Mouse (Mus musculus): ENCODE measurements around the gene Shtn1. TPM values are rescaled to one million over a fixed set of nuclear protein-coding genes. Genes with fewer than 3 reads are reported as not detected.

The Shtn1 gene
- total and polyA plus RNA-seq, 2 experiments from 2014 or later = 38.1 to 48.9 TPM

- Histone ChIP-seq H3K9ac (replicated peaks; ENCODE audit: low read length) (no peak overlapping the region), H3K4me2 (ENCODE audit: low read depth, low read length) (peak overlapping the region; percentile 86), H3K4me3 (ENCODE audit: low read length) (peak overlapping the region; percentile 44), H3K36me3 (ENCODE audit: insufficient read depth, low read length) (no peaks in the 10 kb centered on the region), H3K9me3 (ENCODE audit: low read length) (no peaks in the 10 kb centered on the region), H3K27ac (no peak overlapping the region), H3K27me3 (ENCODE audit: insufficient read depth, low read length) (no peaks in the 10 kb centered on the region), H3K4me1 (ENCODE audit: insufficient read depth, low read length) (peaks cover 3% of the 10 kb centered on the region; the same call in 1 of the 2 replicates)
- DNase-seq (ENCODE audit: low spot score) (no peak), ATAC-seq (peak; percentile 52; the same call in 1 of the 2 replicates)
- no peak for TF ChIP-seq CTCF (IDR thresholded peaks at IDR 0.05; ENCODE audit: low read depth)
- 17% methylated on average over 5 of the region's 5 CpGs for WGBS
These were observed 231 bp upstream of the Shtn1 start for GRCm38 (mm10) chr19:59076131-59076530.

GRCm38 (mm10) chr19:59074841-59075471 lies 944 bp downstream of the Shtn1 start:
- H3K27ac ChIP-seq = peak overlapping the region; percentile 57
- H3K4me2 ChIP-seq (ENCODE audit: low read depth, low read length) = peak overlapping the region; percentile 86
- H3K36me3 ChIP-seq (ENCODE audit: insufficient read depth, low read length) = no peaks in the 10 kb centered on the region
- H3K4me3 ChIP-seq (ENCODE audit: low read length) = peak overlapping the region; percentile 44
- ATAC-seq (peak; percentile 76), DNase-seq (ENCODE audit: low spot score) (peak; percentile 11)
- no peaks in the 10 kb centered on the region for H3K27me3 ChIP-seq (ENCODE audit: insufficient read depth, low read length)
- H3K9ac ChIP-seq (replicated peaks; ENCODE audit: low read length) = peak overlapping the region; percentile 79
- peaks cover 3% of the 10 kb centered on the region; the same call in 1 of the 2 replicates for H3K4me1 ChIP-seq (ENCODE audit: insufficient read depth, low read length)
- no peaks in the 10 kb centered on the region for H3K9me3 ChIP-seq (ENCODE audit: low read length)
- 4% methylated on average over 46 of the region's 46 CpGs for WGBS
- TF ChIP-seq CTCF (IDR thresholded peaks at IDR 0.05; ENCODE audit: low read depth) = no peak

- ATAC-seq (no peak), DNase-seq (ENCODE audit: low spot score) (no peak)
- Histone ChIP-seq H3K9ac (replicated peaks; ENCODE audit: low read length) (peak overlapping the region; percentile 79; the same call in 1 of the 2 replicates), H3K36me3 (ENCODE audit: insufficient read depth, low read length) (no peaks in the 10 kb centered on the region), H3K4me1 (ENCODE audit: insufficient read depth, low read length) (peaks cover 3% of the 10 kb centered on the region; the same call in 1 of the 2 replicates), H3K4me3 (ENCODE audit: low read length) (peak overlapping the region; percentile 44), H3K4me2 (ENCODE audit: low read depth, low read length) (peak overlapping the region; percentile 86), H3K9me3 (ENCODE audit: low read length) (no peaks in the 10 kb centered on the region), H3K27me3 (ENCODE audit: insufficient read depth, low read length) (no peaks in the 10 kb centered on the region), H3K27ac (peak overlapping the region; percentile 57; the same call in 1 of the 2 replicates)
- WGBS = 48% methylated on average over 3 of the region's 3 CpGs
- no peak for TF ChIP-seq CTCF (IDR thresholded peaks at IDR 0.05; ENCODE audit: low read depth)
These were observed 1.5 kb downstream of the Shtn1 start for GRCm38 (mm10) chr19:59074381-59074780.

GRCm38 (mm10) chr19:59073006-59073405 lies 2.9 kb downstream of the Shtn1 start:
- Histone ChIP-seq H3K9me3 (ENCODE audit: low read length) (no peaks in the 10 kb centered on the region), H3K9ac (replicated peaks; ENCODE audit: low read length) (no peak overlapping the region), H3K27ac (no peak overlapping the region), H3K4me1 (ENCODE audit: insufficient read depth, low read length) (peaks cover 3% of the 10 kb centered on the region; the same call in 1 of the 2 replicates), H3K36me3 (ENCODE audit: insufficient read depth, low read length) (no peaks in the 10 kb centered on the region), H3K4me3 (ENCODE audit: low read length) (no peak overlapping the region), H3K4me2 (ENCODE audit: low read depth, low read length) (no peak overlapping the region), H3K27me3 (ENCODE audit: insufficient read depth, low read length) (no peaks in the 10 kb centered on the region)
- DNase-seq (ENCODE audit: low spot score) (peak; percentile 47), ATAC-seq (no peak)
- WGBS = 41% methylated on average over 6 of the region's 6 CpGs
- TF ChIP-seq CTCF (IDR thresholded peaks at IDR 0.05; ENCODE audit: low read depth) = no peak

GRCm38 (mm10) chr19:59071979-59072378 lies 3.9 kb downstream of the Shtn1 start:
- DNase-seq (ENCODE audit: low spot score) (no peak), ATAC-seq (no peak)
- H3K9me3 ChIP-seq (ENCODE audit: low read length) = no peaks in the 10 kb centered on the region
- TF ChIP-seq CTCF (IDR thresholded peaks at IDR 0.05; ENCODE audit: low read depth) = no peak
- no peaks in the 10 kb centered on the region for H3K36me3 ChIP-seq (ENCODE audit: insufficient read depth, low read length)
- no peak overlapping the region for H3K27ac ChIP-seq
- H3K27me3 ChIP-seq (ENCODE audit: insufficient read depth, low read length) = no peaks in the 10 kb centered on the region
- 95% methylated on average over 2 of the region's 2 CpGs for WGBS
- no peak overlapping the region for H3K4me3 ChIP-seq (ENCODE audit: low read length)
- H3K9ac ChIP-seq (replicated peaks; ENCODE audit: low read length) = no peak overlapping the region
- peaks cover 3% of the 10 kb centered on the region; the same call in 1 of the 2 replicates for H3K4me1 ChIP-seq (ENCODE audit: insufficient read depth, low read length)
- no peak overlapping the region for H3K4me2 ChIP-seq (ENCODE audit: low read depth, low read length)

GRCm38 (mm10) chr19:59071396-59071795 lies 4.5 kb downstream of the Shtn1 start:
- 79% methylated on average over 4 of the region's 4 CpGs for WGBS
- DNase-seq (ENCODE audit: low spot score) (no peak), ATAC-seq (no peak)
- Histone ChIP-seq H3K36me3 (ENCODE audit: insufficient read depth, low read length) (no peaks in the 10 kb centered on the region), H3K4me2 (ENCODE audit: low read depth, low read length) (no peak overlapping the region), H3K9me3 (ENCODE audit: low read length) (no peaks in the 10 kb centered on the region), H3K27me3 (ENCODE audit: insufficient read depth, low read length) (no peaks in the 10 kb centered on the region), H3K27ac (no peak overlapping the region), H3K9ac (replicated peaks; ENCODE audit: low read length) (no peak overlapping the region), H3K4me1 (ENCODE audit: insufficient read depth, low read length) (peaks cover 3% of the 10 kb centered on the region; the same call in 1 of the 2 replicates), H3K4me3 (ENCODE audit: low read length) (no peak overlapping the region)
- TF ChIP-seq CTCF (IDR thresholded peaks at IDR 0.05; ENCODE audit: low read depth) = no peak

GRCm38 (mm10) chr19:59067652-59068051 lies 8.2 kb downstream of the Shtn1 start:
- H3K36me3 ChIP-seq (ENCODE audit: insufficient read depth, low read length) = no peaks in the 10 kb centered on the region
- DNase-seq (ENCODE audit: low spot score) (no peak), ATAC-seq (no peak)
- H3K27ac ChIP-seq = no peak overlapping the region
- no peak overlapping the region for H3K9ac ChIP-seq (replicated peaks; ENCODE audit: low read length)
- TF ChIP-seq CTCF (IDR thresholded peaks at IDR 0.05; ENCODE audit: low read depth) = no peak
- H3K27me3 ChIP-seq (ENCODE audit: insufficient read depth, low read length) = no peaks in the 10 kb centered on the region
- no peaks in the 10 kb centered on the region for H3K9me3 ChIP-seq (ENCODE audit: low read length)
- H3K4me3 ChIP-seq (ENCODE audit: low read length) = no peak overlapping the region
- 92% methylated on average over 1 of the region's 1 CpGs for WGBS
- no peak overlapping the region for H3K4me2 ChIP-seq (ENCODE audit: low read depth, low read length)
- H3K4me1 ChIP-seq (ENCODE audit: insufficient read depth, low read length) = no peaks in the 10 kb centered on the region
